Mouse (Mus musculus) midbrain, embryonic 16.5 days (tissue): ENCODE measurements around the gene Neil3. TPM values are rescaled to one million over a fixed set of nuclear protein-coding genes. Genes with fewer than 3 reads are reported as not detected.
"Not testable (repeated sequence)": the region's sequence is repeated elsewhere in the genome, so short reads cannot be mapped to it uniquely, and the experiment has no call there.

Experiments
- ATAC-seq: fragments of 200-750 bp; cut with Nextera tagmentation; 2 replicates; pipeline ENCODE4 v1.8.0; 2017; ENCODE audit warnings: moderate TSS enrichment
- H3K27ac ChIP-seq: fragments of 300-500 bp; sonication (generic); 2 replicates; pipeline ENCODE4 v1.5.1; 2014; ENCODE audit warnings: mild to moderate bottlenecking, low read length, mixed read lengths
- H3K27me3 ChIP-seq: fragments of 300-500 bp; sonication (generic); 2 replicates; pipeline ENCODE4 v1.6.1; 2014; ENCODE audit warnings: low read depth, low read length, mixed read lengths; ENCODE audit not compliant: control insufficient read depth, insufficient read depth
- H3K36me3 ChIP-seq: fragments of 300-500 bp; sonication (generic); 2 replicates; pipeline ENCODE4 v1.6.1; 2014; ENCODE audit warnings: mild to moderate bottlenecking, low read length, moderate library complexity, mixed read lengths; ENCODE audit not compliant: control insufficient read depth, insufficient read depth
- H3K4me1 ChIP-seq: fragments of 300-500 bp; sonication (generic); 2 replicates; pipeline ENCODE4 v1.6.1; 2014; ENCODE audit warnings: mild to moderate bottlenecking, low read length, mixed read lengths; ENCODE audit not compliant: control insufficient read depth, insufficient read depth
- H3K4me2 ChIP-seq: fragments of 300-500 bp; sonication (generic); 2 replicates; pipeline ENCODE4 v1.6.1; 2014; ENCODE audit warnings: mild to moderate bottlenecking, low read length, mixed read lengths
- H3K4me3 ChIP-seq: fragments of 300-500 bp; sonication (generic); 2 replicates; pipeline ENCODE4 v1.5.1; 2014; ENCODE audit warnings: low read depth, mild to moderate bottlenecking, low read length, moderate library complexity, mixed read lengths
- H3K9ac ChIP-seq: fragments of 300-500 bp; sonication (generic); 2 replicates; pipeline ENCODE4 v1.6.1; 2014; ENCODE audit warnings: low read depth, low read length, mixed read lengths
- H3K9me3 ChIP-seq: fragments of 300-500 bp; sonication (generic); replicated peaks from 2 replicates; pipeline ENCODE4 v1.6.1; 2014; ENCODE audit warnings: mild to moderate bottlenecking, low read length, mixed read lengths; ENCODE audit not compliant: control insufficient read depth, poor library complexity, severe bottlenecking
- WGBS: fragments of 180-500 bp; shearing (Covaris S2); extraction: QIAGEN DNeasy Blood & Tissue Kit; methylation state at CpG from one replicate; pipeline ENCODE4 v1.1.7; 2014; 5-methylcytosine and 5-hydroxymethylcytosine counted together
- polyA plus RNA-seq: library from polyadenylated mRNA; unstranded; fragments of >200 nt; fragmentation: Nextera tagmentation; extraction: Ambion mirVana; gene quantifications from 2 replicates; pipeline ENCODE4 v1.2.1, GENCODE M21; 2015

The Neil3 gene
- polyA plus RNA-seq, 1 experiment from 2014 or later = 3.1 TPM

DNA sequence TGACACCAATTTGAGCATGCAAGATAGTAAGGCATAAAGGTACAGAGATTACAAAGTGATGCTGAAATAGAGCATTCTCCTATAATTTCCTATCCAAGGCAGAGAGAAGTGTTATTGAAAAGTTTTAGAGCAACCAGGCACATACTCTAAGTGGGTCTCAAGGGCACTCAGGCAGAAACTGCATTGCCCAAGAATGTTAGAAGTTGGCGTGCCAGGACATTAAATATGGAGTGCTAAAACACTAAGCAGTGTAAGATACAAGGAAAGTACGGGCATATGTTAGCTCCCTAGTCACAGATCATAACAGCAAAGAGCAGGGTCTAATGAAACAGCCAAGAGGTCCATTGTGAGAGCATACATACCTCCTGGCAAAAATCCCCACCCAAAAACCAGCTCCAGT lies 65.3 kb downstream of the Neil3 start:
- H3K36me3 ChIP-seq = no peaks in the 10 kb centered on the region
- H3K27me3 ChIP-seq = no peaks in the 10 kb centered on the region
- no peaks in the 10 kb centered on the region for H3K9me3 ChIP-seq
- H3K4me1 ChIP-seq = no peaks in the 10 kb centered on the region
- H3K9ac ChIP-seq = no peak overlapping the region
- no peak for ATAC-seq
- H3K4me2 ChIP-seq = no peak overlapping the region
- 90% methylated on average over 2 of the region's 2 CpGs for WGBS
- no peak overlapping the region for H3K4me3 ChIP-seq
- no peak overlapping the region for H3K27ac ChIP-seq

DNA sequence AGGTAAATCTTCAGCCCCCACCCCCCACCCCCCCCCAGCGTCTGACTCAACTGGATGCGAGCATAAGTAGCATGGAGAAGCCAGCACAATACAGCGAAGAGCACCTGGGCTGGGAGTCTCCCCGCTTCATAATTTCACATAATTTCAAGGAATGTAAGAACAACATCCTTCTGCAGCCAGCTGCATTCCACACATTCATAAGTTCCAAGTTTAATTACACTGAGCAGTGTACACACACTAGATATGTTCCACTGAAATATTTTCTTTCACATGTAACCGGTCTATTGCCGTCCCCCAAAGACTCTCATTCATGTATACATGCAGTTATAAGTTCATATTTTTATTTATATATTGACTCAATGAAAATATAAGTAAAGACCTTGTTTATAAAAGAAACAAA lies 72.6 kb downstream of the Neil3 start:
- Histone ChIP-seq H3K4me1 (no peaks in the 10 kb centered on the region; the same call in 1 of the 2 replicates), H3K9ac (no peak overlapping the region), H3K36me3 (no peaks in the 10 kb centered on the region), H3K4me3 (no peak overlapping the region), H3K27me3 (no peaks in the 10 kb centered on the region), H3K4me2 (no peak overlapping the region), H3K9me3 (no peaks in the 10 kb centered on the region), H3K27ac (no peak overlapping the region)
- no peak for ATAC-seq
- 84% methylated on average over 6 of the region's 6 CpGs for WGBS

GRCm38 (mm10) chr8:53562441-53563040 lies 76.3 kb downstream of the Neil3 start:
- Histone ChIP-seq H3K4me3 (no peak overlapping the region), H3K9ac (no peak overlapping the region), H3K9me3 (no peaks in the 10 kb centered on the region), H3K4me2 (no peak overlapping the region; the same call in 1 of the 2 replicates), H3K36me3 (no peaks in the 10 kb centered on the region), H3K27me3 (no peaks in the 10 kb centered on the region), H3K4me1 (no peaks in the 10 kb centered on the region; the same call in 1 of the 2 replicates), H3K27ac (no peak overlapping the region)
- WGBS = 34% methylated on average over 10 of the region's 10 CpGs
- peak; percentile 62; the same call in 1 of the 2 replicates for ATAC-seq

GRCm38 (mm10) chr8:53539585-53539984 lies 99.3 kb downstream of the Neil3 start:
- no peaks in the 10 kb centered on the region for H3K27me3 ChIP-seq
- H3K36me3 ChIP-seq = no peaks in the 10 kb centered on the region
- ATAC-seq = no peak
- no peak overlapping the region for H3K4me2 ChIP-seq
- no peaks in the 10 kb centered on the region for H3K9me3 ChIP-seq
- H3K4me3 ChIP-seq = no peak overlapping the region
- H3K27ac ChIP-seq = no peak overlapping the region
- 56% methylated on average over 2 of the region's 2 CpGs for WGBS
- no peaks in the 10 kb centered on the region for H3K4me1 ChIP-seq
- no peak overlapping the region for H3K9ac ChIP-seq

DNA sequence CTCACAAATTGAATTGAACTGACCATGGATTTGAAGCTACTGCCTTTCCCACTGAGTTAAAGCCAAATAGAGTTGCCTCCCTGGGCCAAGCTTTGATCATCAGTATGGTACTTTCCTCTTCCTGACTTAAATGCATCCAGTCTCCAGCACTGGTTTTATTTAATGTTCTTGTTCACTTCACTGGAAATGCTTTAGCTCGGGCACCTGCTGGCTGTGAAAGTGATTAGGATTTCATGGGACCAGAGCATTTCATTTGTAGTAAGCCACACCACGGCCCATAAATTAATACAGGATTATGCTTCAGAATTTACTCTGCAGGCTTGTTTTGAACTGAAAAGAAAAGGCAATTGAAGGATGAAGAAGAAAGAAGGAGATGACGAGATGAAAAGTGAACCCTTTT lies 100.8 kb downstream of the Neil3 start:
- not testable (repeated sequence) for H3K9ac ChIP-seq, H3K27me3 ChIP-seq, H3K36me3 ChIP-seq, ATAC-seq, H3K27ac ChIP-seq, H3K4me3 ChIP-seq, H3K9me3 ChIP-seq, H3K4me1 ChIP-seq, H3K4me2 ChIP-seq
- 17% methylated on average over 3 of the region's 3 CpGs for WGBS

Other genes starting within 250 kb of the Neil3 start
- 13.3 and 15.3 TPM in 2 replicates for gene Aga, start 127.3 kb downstream of the Neil3 start, polyA plus RNA-seq